Mouse (Mus musculus) monocyte, adult 2 months (primary cell): ENCODE results near the gene Crybg3.
"Not testable (repeated sequence)": the region's sequence is repeated elsewhere in the genome, so short reads cannot be mapped to it uniquely, and the experiment has no call there.

Source experiments
- DNase-seq, 2 experiments: peaks; one replicate each; pipeline ENCODE4 v3.0.0; 2022; ENCODE audit warnings: low spot score in 2 of 2, low read depth in 1 of 2

The Crybg3 gene

GRCm38 (mm10) chr16:59459259-59459861 lies 141.4 kb downstream of the Crybg3 start:
- DNase-seq, result not testable (repeated sequence)

DNA sequence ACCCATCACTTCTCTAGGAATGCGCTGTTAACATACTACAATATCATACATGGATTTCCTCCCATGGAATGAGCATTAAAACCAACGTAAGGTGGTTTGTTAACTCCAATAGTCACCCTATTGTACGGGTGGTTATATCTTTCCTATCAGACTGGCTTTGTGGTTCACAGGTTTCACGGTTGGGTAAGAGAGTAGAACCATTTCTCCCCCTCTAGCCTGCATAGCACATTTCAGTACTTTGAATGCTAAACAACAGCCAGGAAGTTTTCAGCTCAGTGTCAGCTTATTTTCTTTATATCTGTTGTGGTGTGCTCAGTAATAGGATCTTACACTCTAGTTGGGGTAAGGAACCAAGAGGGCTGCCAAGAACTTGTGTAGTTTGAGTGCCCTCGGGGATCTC lies 149.0 kb downstream of the Crybg3 start:
- no peak for DNase-seq

GRCm38 (mm10) chr16:59449092-59449491 lies 151.7 kb downstream of the Crybg3 start:
- DNase-seq, result no peak

DNA sequence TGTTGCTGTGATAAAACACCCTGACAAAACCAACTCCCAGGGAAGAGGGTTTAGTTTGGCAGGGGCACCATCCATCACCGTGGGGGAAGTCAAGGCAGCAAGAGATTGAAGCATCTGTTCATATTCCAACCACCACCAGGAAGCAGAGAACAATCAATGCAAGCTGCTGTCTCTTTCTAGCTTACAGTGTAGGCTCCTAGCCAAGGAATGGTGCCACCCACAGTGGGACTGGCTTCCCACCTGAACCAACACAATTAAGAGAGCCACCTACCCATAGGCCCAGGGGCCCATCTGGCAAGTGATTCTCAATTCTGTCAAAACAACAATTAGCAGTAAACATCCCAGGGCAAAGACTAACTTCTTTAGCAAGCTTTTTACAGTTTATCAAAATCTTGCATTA lies 152.6 kb downstream of the Crybg3 start:
- DNase-seq, result no peak

GRCm38 (mm10) chr16:59444880-59445559 lies 155.8 kb downstream of the Crybg3 start:
- no peak for DNase-seq
